Mouse (Mus musculus) C2C12 (cell line): ENCODE results near the gene Epas1. TPM values are rescaled to one million over a fixed set of nuclear protein-coding genes. Genes with fewer than 3 reads are reported as not detected.

Source experiments
- H3K27me3 ChIP-seq: one replicate; pipeline ENCODE4 v1.6.1; 2011; ENCODE audit not compliant: control insufficient read depth, insufficient read depth, insufficient read length
- H3K36me3 ChIP-seq: one replicate; pipeline ENCODE4 v1.6.1; 2011; ENCODE audit not compliant: control insufficient read depth, insufficient read depth
- H3K4me3 ChIP-seq: one replicate; pipeline ENCODE4 v1.5.1; 2011; ENCODE audit warnings: mild to moderate bottlenecking, control low read depth; ENCODE audit not compliant: poor library complexity, insufficient read depth, severe bottlenecking
- H3K79me2 ChIP-seq: one replicate; pipeline ENCODE4 v1.6.1; 2011; ENCODE audit not compliant: control insufficient read depth, insufficient read depth
- H3K79me3 ChIP-seq: one replicate; pipeline ENCODE4 v1.6.1; 2011; ENCODE audit warnings: low read depth, control low read depth
- H3ac ChIP-seq: one replicate; pipeline ENCODE3; 2011; ENCODE audit warnings: low read depth; ENCODE audit not compliant: control insufficient read depth, insufficient read length
- CEBPB ChIP-seq: IDR thresholded peaks from one replicate; pipeline ENCODE4 v1.6.1; 2011; ENCODE audit warnings: low read depth, mild to moderate bottlenecking, control low read depth, moderate library complexity
- CTCF ChIP-seq: IDR thresholded peaks from one replicate; pipeline ENCODE4 v1.5.1; 2011; ENCODE audit not compliant: control insufficient read depth, insufficient read depth, insufficient read length
- FOSL1 ChIP-seq: IDR thresholded peaks from one replicate; pipeline ENCODE4 v1.8.0; 2011; ENCODE audit warnings: mild to moderate bottlenecking, low read length; ENCODE audit not compliant: poor library complexity, insufficient read depth, severe bottlenecking
- MAX ChIP-seq: IDR thresholded peaks from one replicate; pipeline ENCODE4 v1.6.1; 2011; ENCODE audit warnings: mild to moderate bottlenecking, control low read depth
- MYOD1 ChIP-seq: IDR thresholded peaks from one replicate; pipeline ENCODE4 v1.6.1; 2011; ENCODE audit warnings: low read depth; ENCODE audit not compliant: control insufficient read depth, insufficient read length
- MYOG ChIP-seq: IDR thresholded peaks from one replicate; pipeline ENCODE4 v1.6.1; 2011; ENCODE audit not compliant: control insufficient read depth, insufficient read length; ENCODE audit errors: extremely low read depth
- USF1 ChIP-seq: IDR thresholded peaks from one replicate; pipeline ENCODE4 v1.6.1; 2011; ENCODE audit warnings: low read depth, mild to moderate bottlenecking, control low read depth, moderate library complexity
- polyA plus RNA-seq: library from polyadenylated mRNA; unstranded; fragments of >200 nt; fragmentation: generic; extraction: Trizol; gene quantifications from one replicate; pipeline ENCODE4 v1.2.1, GENCODE M21; 2012; ENCODE audit warnings: missing spikeins

Gene Epas1
- polyA plus RNA-seq, 1 experiment: 0.05 TPM

GRCm38 (mm10) chr17:86751373-86751871 lies 2.1 kb upstream of the Epas1 start:
- Histone ChIP-seq H3K79me3 (no peaks in the 10 kb centered on the region), H3K36me3 (no peaks in the 10 kb centered on the region), H3K79me2 (no peaks in the 10 kb centered on the region), H3K4me3 (no peak overlapping the region), H3K27me3 (peaks cover 15% of the 10 kb centered on the region), H3ac (no peak overlapping the region)
- TF ChIP-seq MAX (no peak), FOSL1 (no peak), MYOD1 (no peak), USF1 (no peak), CTCF (no peak), CEBPB (no peak), MYOG (no peak)

DNA sequence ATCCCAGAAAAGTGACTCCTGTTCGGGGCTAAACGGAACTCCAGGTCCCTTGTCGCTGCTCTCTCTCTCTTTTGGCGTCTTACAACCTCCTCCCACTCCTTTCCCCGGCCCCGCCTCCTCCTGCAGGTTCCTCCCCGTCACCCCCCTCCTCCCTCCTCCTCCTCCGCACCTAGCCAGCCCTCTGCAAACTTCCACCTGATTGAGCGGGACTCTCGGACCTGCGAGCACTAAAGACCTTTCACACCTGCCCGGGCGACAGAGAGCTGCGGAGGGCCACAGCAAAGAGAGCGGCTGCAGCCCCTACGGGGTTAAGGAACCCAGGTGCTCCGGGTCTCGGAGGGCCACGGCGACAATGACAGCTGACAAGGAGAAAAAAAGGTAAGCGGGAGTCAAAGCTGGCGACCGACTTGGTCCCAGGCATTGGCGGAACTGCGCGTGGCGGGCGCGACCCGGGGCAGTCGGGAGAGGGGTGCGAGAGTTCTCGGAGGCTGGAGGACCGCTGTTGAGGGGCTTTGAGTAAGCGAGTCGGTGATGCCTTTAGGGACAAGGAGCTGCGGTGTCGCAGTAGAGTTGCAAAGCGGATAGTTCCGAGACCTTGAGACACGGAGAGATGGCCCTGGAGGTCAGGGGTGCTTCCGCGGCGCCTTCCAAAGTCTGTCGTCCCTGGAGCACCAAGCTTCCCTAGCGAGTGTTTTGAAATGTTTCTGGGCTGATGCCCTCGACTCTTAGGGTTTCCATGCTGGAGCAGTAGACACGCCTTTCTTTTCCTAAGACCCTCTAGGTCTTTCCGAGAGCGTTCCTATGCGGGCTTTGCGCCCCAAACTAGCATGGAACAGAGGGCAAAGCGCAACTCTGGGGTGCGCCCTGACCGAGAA lies 668 bp downstream of the Epas1 start:
- no peaks in the 10 kb centered on the region for H3K79me3 ChIP-seq
- peaks cover 15% of the 10 kb centered on the region for H3K27me3 ChIP-seq
- no peak for TF ChIP-seq MYOD1
- no peak for TF ChIP-seq USF1
- TF ChIP-seq CTCF: no peak
- no peak for TF ChIP-seq MAX
- no peak for TF ChIP-seq FOSL1
- no peak for TF ChIP-seq CEBPB
- TF ChIP-seq MYOG: no peak
- no peak overlapping the region for H3K4me3 ChIP-seq
- H3K79me2 ChIP-seq: no peaks in the 10 kb centered on the region
- no peaks in the 10 kb centered on the region for H3K36me3 ChIP-seq
- H3ac ChIP-seq: no peak overlapping the region

- no peak overlapping the region for H3K4me3 ChIP-seq
- no peak overlapping the region for H3ac ChIP-seq
- H3K27me3 ChIP-seq: peaks cover 15% of the 10 kb centered on the region
- TF ChIP-seq MYOG: no peak
- no peak for TF ChIP-seq FOSL1
- TF ChIP-seq MYOD1: no peak
- no peak for TF ChIP-seq CEBPB
- TF ChIP-seq CTCF: no peak
- TF ChIP-seq MAX: no peak
- TF ChIP-seq USF1: no peak
- no peaks in the 10 kb centered on the region for H3K79me2 ChIP-seq
- no peaks in the 10 kb centered on the region for H3K79me3 ChIP-seq
- no peaks in the 10 kb centered on the region for H3K36me3 ChIP-seq
These were observed 1.5 kb downstream of the Epas1 start for GRCm38 (mm10) chr17:86754806-86755571.

- H3K27me3 ChIP-seq: peaks cover 15% of the 10 kb centered on the region
These were observed 2.2 kb downstream of the Epas1 start for GRCm38 (mm10) chr17:86755581-86756195.

GRCm38 (mm10) chr17:86757621-86758020 lies 4.1 kb downstream of the Epas1 start:
- no peak overlapping the region for H3K4me3 ChIP-seq
- peaks cover 15% of the 10 kb centered on the region for H3K27me3 ChIP-seq
- no peaks in the 10 kb centered on the region for H3K79me2 ChIP-seq
- H3K79me3 ChIP-seq: no peaks in the 10 kb centered on the region
- TF ChIP-seq CTCF: no peak
- no peaks in the 10 kb centered on the region for H3K36me3 ChIP-seq
- H3ac ChIP-seq: no peak overlapping the region

More at GRCm38 (mm10) chr17:86755581-86756195, 2.2 kb downstream of the Epas1 start:
- Histone ChIP-seq H3K36me3 (no peaks in the 10 kb centered on the region), H3K79me2 (no peaks in the 10 kb centered on the region), H3ac (no peak overlapping the region), H3K4me3 (no peak overlapping the region), H3K79me3 (no peaks in the 10 kb centered on the region)
- TF ChIP-seq MAX (no peak), CEBPB (no peak), FOSL1 (no peak), MYOD1 (no peak), MYOG (no peak), CTCF (no peak), USF1 (no peak)
